Mouse (Mus musculus) forebrain, embryonic 16.5 days (tissue): ENCODE measurements around the gene Mknk2. TPM values are rescaled to one million over a fixed set of nuclear protein-coding genes. Genes with fewer than 3 reads are reported as not detected.

Experiments used
- ATAC-seq: fragments of 200-750 bp; cut with Nextera tagmentation; 2 replicates; pipeline ENCODE4 v1.8.0; 2017; ENCODE audit warnings: mild to moderate bottlenecking, moderate library complexity
- H3K27ac ChIP-seq: fragments of 300-500 bp; sonication (generic); 2 replicates; pipeline ENCODE4 v1.5.1; 2014; ENCODE audit warnings: low read length, control low read depth
- H3K27me3 ChIP-seq: fragments of 300-500 bp; sonication (generic); replicated peaks from 2 replicates; pipeline ENCODE4 v1.6.1; 2014; ENCODE audit warnings: low read length; ENCODE audit not compliant: control insufficient read depth, insufficient read depth
- H3K36me3 ChIP-seq: fragments of 300-500 bp; sonication (generic); 2 replicates; pipeline ENCODE4 v1.6.1; 2014; ENCODE audit not compliant: control insufficient read depth, insufficient read depth
- H3K4me1 ChIP-seq: fragments of 300-500 bp; sonication (generic); replicated peaks from 2 replicates; pipeline ENCODE4 v1.6.1; 2014; ENCODE audit warnings: low read length; ENCODE audit not compliant: control insufficient read depth, insufficient read depth
- H3K4me2 ChIP-seq: fragments of 300-500 bp; sonication (generic); 2 replicates; pipeline ENCODE4 v1.6.1; 2014; ENCODE audit warnings: mild to moderate bottlenecking, low read length, control low read depth
- H3K4me3 ChIP-seq: fragments of 300-500 bp; sonication (generic); replicated peaks from 2 replicates; pipeline ENCODE4 v1.5.1; 2014; ENCODE audit warnings: mild to moderate bottlenecking, low read length, control low read depth
- H3K9ac ChIP-seq: fragments of 300-500 bp; sonication (generic); replicated peaks from 2 replicates; pipeline ENCODE4 v1.6.1; 2014; ENCODE audit warnings: low read depth, low read length, control low read depth
- H3K9me3 ChIP-seq: fragments of 300-500 bp; sonication (generic); 2 replicates; pipeline ENCODE4 v1.6.1; 2016; ENCODE audit warnings: low read length; ENCODE audit not compliant: control insufficient read depth
- WGBS: fragments of 180-500 bp; shearing (Covaris S2); extraction: QIAGEN DNeasy Blood & Tissue Kit; methylation state at CpG from one replicate; pipeline ENCODE4 v1.1.7; 2014; 5-methylcytosine and 5-hydroxymethylcytosine counted together
- polyA plus RNA-seq: library from polyadenylated mRNA; unstranded; fragments of >200 nt; fragmentation: Nextera tagmentation; extraction: Ambion mirVana; gene quantifications from 2 replicates; pipeline ENCODE4 v1.2.1, GENCODE M21; 2015

The Mknk2 gene
- polyA plus RNA-seq, 1 experiment from 2014 or later, result 61.2 TPM

GRCm38 (mm10) chr10:80700732-80701131 is 22.8 kb upstream of the Mknk2 start:
- no peaks in the 10 kb centered on the region; the same call in 1 of the 2 replicates for H3K36me3 ChIP-seq
- H3K9ac ChIP-seq, result peak overlapping the region; percentile 17; the same call in 1 of the 2 replicates
- H3K27me3 ChIP-seq, result no peaks in the 10 kb centered on the region
- no peak for ATAC-seq
- H3K4me3 ChIP-seq, result peak overlapping the region; percentile 86
- peaks cover 41% of the 10 kb centered on the region for H3K4me1 ChIP-seq
- 46% methylated on average over 4 of the region's 4 CpGs for WGBS
- H3K9me3 ChIP-seq, result no peaks in the 10 kb centered on the region
- H3K4me2 ChIP-seq, result peak overlapping the region; percentile 62
- no peak overlapping the region for H3K27ac ChIP-seq

GRCm38 (mm10) chr10:80700038-80700504 is 22.2 kb upstream of the Mknk2 start:
- no peaks in the 10 kb centered on the region for H3K9me3 ChIP-seq
- H3K4me3 ChIP-seq, result no peak overlapping the region
- H3K4me2 ChIP-seq, result no peak overlapping the region
- H3K36me3 ChIP-seq, result no peaks in the 10 kb centered on the region
- H3K4me1 ChIP-seq, result peaks cover 41% of the 10 kb centered on the region
- 87% methylated on average over 7 of the region's 7 CpGs for WGBS
- ATAC-seq, result no peak
- no peaks in the 10 kb centered on the region for H3K27me3 ChIP-seq
- no peak overlapping the region for H3K27ac ChIP-seq
- no peak overlapping the region for H3K9ac ChIP-seq

GRCm38 (mm10) chr10:80698605-80699004 is 20.7 kb upstream of the Mknk2 start:
- ATAC-seq, result no peak
- Histone ChIP-seq H3K4me2 (no peak overlapping the region), H3K27ac (no peak overlapping the region), H3K9me3 (no peaks in the 10 kb centered on the region), H3K27me3 (no peaks in the 10 kb centered on the region), H3K4me1 (peaks cover 38% of the 10 kb centered on the region), H3K9ac (no peak overlapping the region), H3K4me3 (no peak overlapping the region), H3K36me3 (no peaks in the 10 kb centered on the region)
- 94% methylated on average over 9 of the region's 9 CpGs for WGBS

GRCm38 (mm10) chr10:80697812-80698211 is 19.9 kb upstream of the Mknk2 start:
- no peak overlapping the region for H3K4me2 ChIP-seq
- H3K36me3 ChIP-seq, result no peaks in the 10 kb centered on the region
- no peak overlapping the region for H3K27ac ChIP-seq
- H3K9me3 ChIP-seq, result no peaks in the 10 kb centered on the region
- WGBS, result 81% methylated on average over 9 of the region's 9 CpGs
- peaks cover 31% of the 10 kb centered on the region for H3K4me1 ChIP-seq
- no peak for ATAC-seq
- no peaks in the 10 kb centered on the region for H3K27me3 ChIP-seq
- no peak overlapping the region for H3K4me3 ChIP-seq
- no peak overlapping the region for H3K9ac ChIP-seq

GRCm38 (mm10) chr10:80697393-80697787 is 19.5 kb upstream of the Mknk2 start:
- Histone ChIP-seq H3K27me3 (no peaks in the 10 kb centered on the region), H3K9me3 (no peaks in the 10 kb centered on the region), H3K4me2 (no peak overlapping the region), H3K9ac (no peak overlapping the region), H3K4me3 (no peak overlapping the region), H3K4me1 (peaks cover 29% of the 10 kb centered on the region), H3K27ac (no peak overlapping the region), H3K36me3 (no peaks in the 10 kb centered on the region)
- no peak for ATAC-seq
- WGBS, result 93% methylated on average over 8 of the region's 8 CpGs

- no peak overlapping the region for H3K4me3 ChIP-seq
- H3K9me3 ChIP-seq, result no peaks in the 10 kb centered on the region
- no peak overlapping the region for H3K9ac ChIP-seq
- H3K4me1 ChIP-seq, result peaks cover 29% of the 10 kb centered on the region
- no peaks in the 10 kb centered on the region for H3K36me3 ChIP-seq
- no peak for ATAC-seq
- WGBS, result 73% methylated on average over 11 of the region's 12 CpGs
- no peaks in the 10 kb centered on the region for H3K27me3 ChIP-seq
- no peak overlapping the region for H3K4me2 ChIP-seq
- H3K27ac ChIP-seq, result no peak overlapping the region
Observed at GRCm38 (mm10) chr10:80696502-80697392, 18.8 kb upstream of the Mknk2 start.

- Histone ChIP-seq H3K4me2 (no peak overlapping the region), H3K9me3 (no peaks in the 10 kb centered on the region), H3K9ac (no peak overlapping the region), H3K36me3 (0 out of 2 replicates have a peak, but pooled peaks cover 3% of the 10 kb centered on the region), H3K4me3 (no peak overlapping the region), H3K4me1 (peaks cover 26% of the 10 kb centered on the region), H3K27me3 (no peaks in the 10 kb centered on the region), H3K27ac (no peak overlapping the region)
- 76% methylated on average over 10 of the region's 10 CpGs for WGBS
- ATAC-seq, result no peak
Observed at GRCm38 (mm10) chr10:80695801-80696501, 18.0 kb upstream of the Mknk2 start.

GRCm38 (mm10) chr10:80695186-80695585 is 17.3 kb upstream of the Mknk2 start:
- no peak overlapping the region for H3K4me3 ChIP-seq
- no peak overlapping the region for H3K9ac ChIP-seq
- no peak overlapping the region for H3K4me2 ChIP-seq
- no peak for ATAC-seq
- no peaks in the 10 kb centered on the region for H3K27me3 ChIP-seq
- no peak overlapping the region for H3K27ac ChIP-seq
- WGBS, result 90% methylated on average over 2 of the region's 2 CpGs
- H3K4me1 ChIP-seq, result peaks cover 19% of the 10 kb centered on the region
- peaks cover 9% of the 10 kb centered on the region for H3K36me3 ChIP-seq
- H3K9me3 ChIP-seq, result no peaks in the 10 kb centered on the region

GRCm38 (mm10) chr10:80694159-80694938 is 16.4 kb upstream of the Mknk2 start:
- Histone ChIP-seq H3K4me3 (no peak overlapping the region), H3K4me1 (peaks cover 11% of the 10 kb centered on the region), H3K9me3 (no peaks in the 10 kb centered on the region), H3K27ac (no peak overlapping the region), H3K4me2 (no peak overlapping the region), H3K9ac (no peak overlapping the region), H3K36me3 (peaks cover 17% of the 10 kb centered on the region), H3K27me3 (no peaks in the 10 kb centered on the region)
- WGBS, result 91% methylated on average over 13 of the region's 13 CpGs
- ATAC-seq, result no peak
